Comparison of ENCODE assay signal across 15 mouse cellular contexts in the genomic region with DNA sequence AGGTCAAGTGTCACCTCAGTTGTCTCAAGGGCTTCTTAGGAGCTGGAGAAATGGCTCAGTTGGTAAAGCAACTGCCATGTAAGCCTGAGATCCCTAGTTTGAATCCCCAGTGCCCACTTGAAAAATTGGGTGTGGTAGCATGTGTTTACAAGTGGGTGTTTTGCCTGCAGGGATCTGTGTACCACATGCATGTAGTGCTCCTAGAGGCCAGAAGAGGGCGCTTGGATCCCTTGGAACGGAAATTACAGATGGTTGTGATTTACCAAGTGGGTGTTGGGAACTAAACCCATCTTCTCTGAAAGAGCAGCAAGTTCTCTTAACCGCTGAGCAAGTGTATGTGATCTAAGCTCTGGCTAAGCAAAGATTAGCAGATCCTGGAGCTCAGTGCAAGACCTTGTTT.
DNase-seq lines count a peak whose midpoint lies in the region; ATAC-seq and TF ChIP-seq lines count a peak whose summit lies in the region.
"Had no signal": no experiment of that assay in that cellular context is flagged by ENCODE, and none has a peak within 500 bp of the region (broad histone marks: within the 10 kb centered on the region; RNA-seq: fewer than 3 reads in every experiment).

No protein-coding gene starts in this region.

- H3K36me3 ChIP-seq in kidney, postnatal 0 days (ENCODE audit: insufficient read depth, low read length), result no peaks in the 10 kb centered on the region
- H3K36me3 ChIP-seq in ES-E14 (ENCODE audit: control insufficient read depth, insufficient read depth, low read length, poor library complexity, severe bottlenecking), result no peaks in the 10 kb centered on the region
- H3K36me3 ChIP-seq in forebrain, embryonic 13.5 days (ENCODE audit: poor library complexity, severe bottlenecking), result no peaks in the 10 kb centered on the region
- H3K36me3 ChIP-seq: midbrain, embryonic 15.5 days; neural tube, embryonic 15.5 days; stomach, embryonic 15.5 days had no signal

- H3K4me3 ChIP-seq in kidney, postnatal 0 days (replicated peaks; ENCODE audit: low read depth, low read length), result no peak overlapping the region
- no peak overlapping the region for H3K4me3 ChIP-seq in ES-E14 (ENCODE audit: insufficient read depth in 1 of 2, low read depth in 1 of 2, low read length in 2 of 2, poor library complexity in 1 of 2, severe bottlenecking in 1 of 2)
- no peak overlapping the region for H3K4me3 ChIP-seq in forebrain, embryonic 13.5 days
- H3K4me3 ChIP-seq: midbrain, embryonic 15.5 days; neural tube, embryonic 15.5 days; stomach, embryonic 15.5 days had no signal

- H3K9me3 ChIP-seq in kidney, postnatal 0 days (replicated peaks; ENCODE audit: low read length), result no peaks in the 10 kb centered on the region
- H3K9me3 ChIP-seq in ES-E14 (ENCODE audit: control insufficient read depth, insufficient read depth, low read depth, low read length), result no peaks in the 10 kb centered on the region
- H3K9me3 ChIP-seq in forebrain, embryonic 13.5 days (replicated peaks), result peaks cover 9% of the 10 kb centered on the region; the same call in 1 of the 2 replicates
- H3K9me3 ChIP-seq: midbrain, embryonic 15.5 days; neural tube, embryonic 15.5 days; stomach, embryonic 15.5 days had no signal

- no peaks in the 10 kb centered on the region for H3K27me3 ChIP-seq in kidney, postnatal 0 days (ENCODE audit: insufficient read depth, low read length)
- no peaks in the 10 kb centered on the region for H3K27me3 ChIP-seq in forebrain, embryonic 13.5 days
- H3K27me3 ChIP-seq: midbrain, embryonic 15.5 days; neural tube, embryonic 15.5 days; stomach, embryonic 15.5 days had no signal

- H3K9ac ChIP-seq in kidney, postnatal 0 days (ENCODE audit: low read depth, low read length), result no peak overlapping the region
- H3K9ac ChIP-seq in ES-E14 (ENCODE audit: insufficient read depth, low read depth, low read length, poor library complexity, severe bottlenecking), result no peak overlapping the region
- no peak overlapping the region for H3K9ac ChIP-seq in forebrain, embryonic 13.5 days
- H3K9ac ChIP-seq: midbrain, embryonic 15.5 days; neural tube, embryonic 15.5 days; stomach, embryonic 15.5 days had no signal

- WGBS in kidney, postnatal 0 days, result 73% methylated on average over 3 of the region's 3 CpGs
- WGBS in forebrain, embryonic 13.5 days, result 58% methylated on average over 3 of the region's 3 CpGs

- DNase-seq in kidney, postnatal 0 days (ENCODE audit: low spot score), result no peak
- DNase-seq in kidney, adult 8-10 months, result no peak
- DNase-seq in A20 (ENCODE audit: low read depth, low spot score), result peak; percentile 2
- peak; percentile 30 for DNase-seq in ES-E14 (ENCODE audit: low read depth, low spot score)
- peak; percentile 25 for DNase-seq in induced T-regulatory cell, adult 2 months (ENCODE audit: low read depth)
- DNase-seq in right cerebral cortex, postnatal 25 days, result no peak
- no peak for DNase-seq in right cerebral cortex, adult 2 months (ENCODE audit: low spot score in 2 of 2)
- DNase-seq: cerebellum, adult 9-10 months; gastrocnemius, postnatal 36 days; left cerebral cortex, postnatal 4 days had no signal

- no peak for ATAC-seq in kidney, postnatal 0 days (replicated peaks; ENCODE audit: low FRiP score, low read depth)
- ATAC-seq in forebrain, embryonic 13.5 days, result no peak
- ATAC-seq: forebrain, embryonic 14.5 days; midbrain, embryonic 15.5 days had no signal

- no peak overlapping the region for H3K4me2 ChIP-seq in kidney, postnatal 0 days (ENCODE audit: low read length)
- no peak overlapping the region for H3K4me2 ChIP-seq in forebrain, embryonic 13.5 days
- H3K4me2 ChIP-seq: midbrain, embryonic 15.5 days; neural tube, embryonic 15.5 days; stomach, embryonic 15.5 days had no signal

- H3K27ac ChIP-seq in kidney, postnatal 0 days, result no peak overlapping the region
- H3K27ac ChIP-seq in ES-E14 (ENCODE audit: insufficient read depth, low read depth, low read length, poor library complexity, severe bottlenecking), result no peak overlapping the region
- H3K27ac ChIP-seq in forebrain, embryonic 13.5 days, result no peak overlapping the region
- H3K27ac ChIP-seq: midbrain, embryonic 15.5 days; neural tube, embryonic 15.5 days; stomach, embryonic 15.5 days had no signal

- H3K4me1 ChIP-seq in kidney, postnatal 0 days (replicated peaks; ENCODE audit: insufficient read depth, low read length), result no peaks in the 10 kb centered on the region
- H3K4me1 ChIP-seq in ES-E14 (ENCODE audit: control insufficient read depth in 2 of 2, insufficient read depth in 2 of 2, low read length in 2 of 2, poor library complexity in 1 of 2), result no peaks in the 10 kb centered on the region
- peaks cover 22% of the 10 kb centered on the region for H3K4me1 ChIP-seq in forebrain, embryonic 13.5 days
- H3K4me1 ChIP-seq: stomach, embryonic 15.5 days had no signal

- TF ChIP-seq CTCF in kidney, postnatal 0 days (IDR thresholded peaks at IDR 0.05; ENCODE audit: low read depth), result peak; percentile 47

- in situ Hi-C loops in ES-E14 (cut with MboI; ENCODE audit: low sequenced_read_pairs in 2 of 2, unreplicated experiment in 2 of 2), result loop anchor here (10.0 to 25.0 kb wide), 2 partner anchors 558 to 576 kb away; no protein-coding TSS in a partner anchor

TF ChIP-seq in ES-E14, 5 proteins besides CTCF, POLR2A, EP300 and RAD21:
- TF ChIP-seq ZC3H11A (IDR thresholded peaks at IDR 0.05; ENCODE audit: borderline replicate concordance, low read depth, low read length), result peak; percentile 61; the same call in 1 of the 2 replicates
- no peak for TF ChIP-seq MAFK (IDR thresholded peaks at IDR 0.05; ENCODE audit: insufficient read depth, low read depth, low read length)
- TF ChIP-seq ZNF384 (IDR thresholded peaks at IDR 0.05; ENCODE audit: low read depth, low read length), result no peak
- no peak for TF ChIP-seq CHD2 (IDR thresholded peaks at IDR 0.05; ENCODE audit: low read depth, low read length)
- no peak for TF ChIP-seq HCFC1 (IDR thresholded peaks at IDR 0.05; ENCODE audit: borderline replicate concordance, insufficient read depth, low read length)
TF ChIP-seq in ES-E14: peak in this region for 1.

Comparison
In these comparisons a context has a peak if more than half of its experiments do, and no peak if none do; other contexts are left out.
1. DNase-seq: peak in A20 (single experiment), ES-E14 (single experiment) and induced T-regulatory cell, adult 2 months (single experiment); none in kidney, postnatal 0 days (single experiment), kidney, adult 8-10 months (0 of 2), right cerebral cortex, postnatal 25 days (single experiment) and right cerebral cortex, adult 2 months (0 of 2).